Mouse (Mus musculus): ENCODE results near the gene Ccdc58. TPM values are rescaled to one million over a fixed set of nuclear protein-coding genes. Genes with fewer than 3 reads are reported as not detected.
"Not testable (repeated sequence)": the region's sequence is repeated elsewhere in the genome, so short reads cannot be mapped to it uniquely, and the experiment has no call there.

The Ccdc58 gene
- 10 to 100 TPM; 29.0 to 29.1 TPM for total RNA-seq (2021)

DNA sequence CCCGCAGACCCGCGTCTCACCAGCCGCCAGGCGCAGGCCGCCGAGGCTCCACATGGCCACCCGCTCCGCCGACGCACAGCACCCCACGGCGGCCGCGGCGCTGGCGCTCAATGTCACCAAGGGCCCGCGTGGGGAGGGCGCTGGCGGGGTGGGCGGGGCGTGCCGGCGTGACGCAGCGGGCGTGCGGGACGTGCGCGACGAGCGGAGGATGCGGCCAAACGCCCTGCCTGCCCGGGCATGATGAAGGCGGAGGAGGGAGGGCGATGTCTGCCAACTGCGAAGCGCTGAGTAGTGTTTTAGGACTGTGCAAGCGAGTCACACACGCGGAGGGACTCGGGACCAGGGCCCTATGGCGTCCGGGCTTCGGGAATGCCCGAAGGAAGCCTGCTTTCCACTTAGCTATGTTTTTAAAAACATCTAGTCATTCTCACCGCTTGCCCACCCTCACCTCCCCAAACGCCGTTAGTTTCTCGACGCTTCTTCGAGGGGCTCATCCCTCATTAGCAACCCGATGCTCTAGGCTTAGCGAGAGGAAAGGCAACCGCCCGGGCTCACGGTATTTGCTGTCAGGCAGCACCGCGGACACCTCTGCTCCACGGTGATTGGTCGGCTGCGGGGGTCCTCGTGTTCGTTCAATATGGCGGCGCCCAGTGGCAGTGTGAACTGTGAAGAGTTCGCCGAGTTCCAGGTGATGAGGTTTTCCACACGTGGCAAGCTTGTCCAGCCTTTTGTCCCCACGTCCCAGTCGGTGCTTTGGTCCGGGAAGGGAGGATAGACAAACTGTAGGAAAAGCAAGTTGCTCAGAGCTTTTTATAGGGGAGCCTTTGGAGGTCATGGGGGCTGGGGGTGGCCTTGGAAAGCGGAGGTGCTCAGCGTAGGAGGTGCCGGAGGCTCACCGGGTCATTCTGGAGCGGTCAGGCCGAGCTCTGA is at the start of gene Ccdc58, which contains the start of gene Fam162a:
TSS of gene Ccdc58 (plus strand) at position 236 of the 930 bp plus-strand sequence.
TSS of gene Fam162a (minus strand) at position 145 of the 930 bp plus-strand sequence.
- DNase-seq: peak; percentile 92 to 94
- intact Hi-C loops (cut with DNase I): loop anchor here (1.0 to 10.0 kb wide), 4 partner anchors 30 to 753 kb away; partner anchors contain the start of genes Iqcb1, Parp14 and Wdr5b

DNA sequence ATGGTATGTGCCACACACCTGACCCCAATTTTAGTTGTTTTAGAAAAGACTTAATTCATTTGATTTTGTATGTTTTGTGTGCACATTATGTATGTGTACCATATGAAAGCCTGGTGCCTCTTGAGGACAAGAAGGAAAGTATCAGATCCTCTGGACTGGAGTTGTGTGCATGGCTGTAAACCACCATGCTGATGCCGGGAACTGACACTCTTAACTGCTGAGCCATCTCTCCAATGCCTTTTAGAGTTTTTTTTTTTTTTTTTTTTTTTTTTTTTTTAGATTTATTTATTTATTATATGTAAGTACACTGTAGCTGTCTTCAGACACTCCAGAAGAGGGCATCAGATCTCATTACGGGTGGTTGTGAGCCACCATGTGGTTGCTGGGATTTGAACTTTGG is 43.4 kb upstream of the Ccdc58 start:
- intact Hi-C loops (cut with DNase I): not testable (repeated sequence)

DNA sequence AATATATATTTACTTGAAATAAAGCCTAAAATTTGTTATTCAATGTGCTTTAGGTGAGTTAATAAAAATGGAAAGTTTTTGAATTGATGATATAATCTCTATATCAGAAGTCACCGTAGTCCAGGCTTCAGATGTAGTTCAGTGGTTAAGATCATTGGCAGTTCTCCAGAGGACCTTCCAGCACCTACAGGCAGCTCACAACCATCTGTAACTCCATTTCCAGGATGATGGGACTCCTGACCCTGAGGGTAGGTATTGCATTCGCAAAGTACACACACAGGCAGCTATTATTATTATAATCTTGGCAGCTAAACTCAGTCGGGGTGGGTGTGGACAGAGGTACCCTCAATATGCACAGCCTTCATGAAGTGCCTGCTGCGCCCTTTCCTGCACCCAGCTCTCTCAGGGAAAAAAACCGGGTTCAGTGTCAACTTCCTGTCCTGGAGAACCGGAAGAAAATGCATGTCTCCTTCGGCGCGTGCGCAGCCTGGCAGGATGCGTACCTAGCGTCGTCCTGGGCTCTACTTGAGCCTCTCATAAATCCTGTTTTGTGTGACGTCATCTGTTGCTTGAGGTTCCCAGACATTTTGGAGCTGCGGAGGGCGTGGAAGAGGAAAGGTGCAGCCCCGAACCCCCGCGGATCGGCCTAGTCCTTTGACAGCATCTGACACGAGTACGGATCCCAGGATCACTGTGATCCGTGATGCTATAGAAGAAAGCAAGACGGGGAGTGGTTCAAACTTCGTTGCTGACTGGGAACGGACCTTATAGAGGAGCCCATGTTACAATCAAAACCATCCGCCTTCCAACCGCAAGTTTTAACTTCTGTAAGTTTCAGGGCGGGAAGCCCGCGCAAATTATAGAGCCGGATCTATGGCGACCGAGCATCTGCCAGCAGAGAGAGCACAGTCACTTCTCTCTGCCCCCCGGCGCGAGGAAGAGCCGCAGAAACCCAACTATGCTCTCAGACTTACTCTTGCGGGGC is 30.6 kb upstream of the Ccdc58 start, which contains the start of gene Wdr5b:
TSS of gene Wdr5b (plus strand) at position 551 of the 985 bp plus-strand sequence.
- intact Hi-C loops (cut with DNase I): loop anchor here (1.0 kb wide), 1 partner anchor 30 kb away; the partner anchor contains the start of genes Ccdc58 and Fam162a

More for the DNA sequence above, 43.4 kb upstream of the Ccdc58 start:
- DNase-seq: not testable (repeated sequence)

DNA sequence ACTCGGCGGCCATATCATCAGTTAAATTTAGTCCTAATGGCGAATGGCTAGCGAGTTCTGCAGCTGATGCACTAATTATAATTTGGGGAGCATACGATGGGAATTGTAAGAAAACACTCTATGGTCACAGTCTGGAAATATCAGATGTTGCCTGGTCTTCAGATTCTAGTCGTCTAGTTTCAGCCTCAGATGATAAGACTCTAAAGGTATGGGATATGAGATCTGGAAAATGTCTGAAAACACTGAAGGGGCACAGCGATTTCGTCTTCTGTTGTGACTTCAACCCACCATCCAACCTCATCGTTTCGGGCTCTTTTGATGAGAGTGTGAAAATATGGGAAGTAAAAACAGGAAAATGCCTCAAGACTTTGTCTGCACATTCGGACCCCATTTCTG is 29.9 kb upstream of the Ccdc58 start:
- intact Hi-C loops (cut with DNase I): loop anchor here (1.0 kb wide), 1 partner anchor 30 kb away; the partner anchor contains the start of genes Ccdc58 and Fam162a
- DNase-seq: no peak

More for the DNA sequence above, 30.6 kb upstream of the Ccdc58 start, which contains the start of gene Wdr5b:
- peak; percentile 82 to 87 for DNase-seq

DNA sequence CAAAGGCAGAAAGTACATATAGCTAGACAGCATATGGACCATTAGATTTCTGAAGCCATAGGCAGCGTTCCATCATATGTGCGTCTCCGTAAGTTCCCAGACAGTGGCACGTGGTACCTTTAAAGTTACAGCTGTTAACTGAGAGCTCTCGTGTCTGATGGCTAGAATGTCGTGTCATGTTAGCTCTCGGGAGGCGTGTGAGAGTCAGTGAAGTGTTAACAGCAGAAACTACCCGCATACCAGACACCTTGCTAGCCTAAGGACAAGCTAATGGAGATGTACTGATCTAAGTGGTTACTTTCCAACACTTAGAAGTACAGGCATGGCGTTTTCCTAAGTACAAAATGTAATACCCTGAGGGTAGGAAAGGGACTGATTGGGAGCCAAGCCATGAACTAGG is 28.4 kb upstream of the Ccdc58 start:
- intact Hi-C loops (cut with DNase I): no loop called here
- no peak for DNase-seq

DNA sequence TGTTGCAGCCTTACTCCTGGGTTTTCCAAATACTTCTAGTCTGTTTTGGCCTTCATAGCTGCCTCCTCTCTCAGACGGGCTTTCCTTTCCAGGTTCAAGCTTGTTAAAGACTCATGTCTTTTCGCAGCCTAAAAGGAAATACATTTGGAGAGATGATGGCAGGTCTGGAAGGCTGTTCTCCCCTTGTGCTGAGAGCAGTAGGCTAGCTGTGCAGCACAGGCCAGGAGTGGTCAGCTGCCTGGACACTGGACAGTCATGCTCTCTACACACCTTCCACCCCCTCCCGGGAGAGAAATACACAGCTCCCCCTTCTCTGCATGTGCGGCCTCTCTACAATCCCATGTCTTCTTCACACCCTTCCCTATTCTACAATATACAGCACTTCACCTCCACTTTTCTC is 27.5 kb upstream of the Ccdc58 start:
- intact Hi-C loops (cut with DNase I): no loop called here
- no peak for DNase-seq

DNA sequence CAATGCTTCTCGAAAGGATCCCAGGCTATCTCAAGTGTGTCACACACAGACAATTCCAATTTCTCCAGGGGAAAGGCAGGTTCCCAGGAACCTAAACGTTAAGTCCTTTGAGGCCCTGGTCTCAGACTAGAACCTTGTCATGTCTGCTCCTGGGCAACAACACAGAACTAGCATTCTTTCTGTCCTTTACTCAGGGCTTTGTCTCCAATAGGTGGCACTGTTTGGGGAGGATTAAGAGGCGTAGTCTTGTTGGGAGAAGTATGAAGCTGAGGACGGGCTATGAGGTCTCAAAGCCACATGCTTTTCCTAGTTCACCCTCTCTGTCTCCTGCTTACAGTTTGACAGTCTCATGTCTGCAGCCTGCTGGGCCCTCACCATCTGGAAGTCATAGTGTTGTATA is 23.9 kb upstream of the Ccdc58 start:
- intact Hi-C loops (cut with DNase I): no loop called here
- DNase-seq: no peak

DNA sequence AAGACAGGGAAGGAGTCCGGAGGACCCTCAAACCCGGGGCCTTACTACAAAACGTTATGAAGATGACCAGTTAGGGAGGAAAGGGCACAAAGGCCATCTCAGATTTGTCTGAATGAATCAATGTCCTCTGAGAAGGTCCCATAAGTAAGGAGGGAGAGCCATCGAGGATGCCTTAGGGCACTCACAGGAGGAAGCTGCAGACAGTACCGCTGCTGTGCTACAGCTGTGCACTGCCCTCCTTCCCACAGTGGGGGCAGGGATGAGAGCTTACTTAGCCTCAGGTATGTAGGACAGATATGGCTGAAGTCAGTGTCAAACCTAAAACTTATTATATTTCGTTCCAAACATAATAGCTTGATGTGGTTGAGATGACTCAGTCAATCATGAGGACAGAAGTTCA is 20.0 kb upstream of the Ccdc58 start:
- intact Hi-C loops (cut with DNase I): no loop called here
- no peak for DNase-seq

DNA sequence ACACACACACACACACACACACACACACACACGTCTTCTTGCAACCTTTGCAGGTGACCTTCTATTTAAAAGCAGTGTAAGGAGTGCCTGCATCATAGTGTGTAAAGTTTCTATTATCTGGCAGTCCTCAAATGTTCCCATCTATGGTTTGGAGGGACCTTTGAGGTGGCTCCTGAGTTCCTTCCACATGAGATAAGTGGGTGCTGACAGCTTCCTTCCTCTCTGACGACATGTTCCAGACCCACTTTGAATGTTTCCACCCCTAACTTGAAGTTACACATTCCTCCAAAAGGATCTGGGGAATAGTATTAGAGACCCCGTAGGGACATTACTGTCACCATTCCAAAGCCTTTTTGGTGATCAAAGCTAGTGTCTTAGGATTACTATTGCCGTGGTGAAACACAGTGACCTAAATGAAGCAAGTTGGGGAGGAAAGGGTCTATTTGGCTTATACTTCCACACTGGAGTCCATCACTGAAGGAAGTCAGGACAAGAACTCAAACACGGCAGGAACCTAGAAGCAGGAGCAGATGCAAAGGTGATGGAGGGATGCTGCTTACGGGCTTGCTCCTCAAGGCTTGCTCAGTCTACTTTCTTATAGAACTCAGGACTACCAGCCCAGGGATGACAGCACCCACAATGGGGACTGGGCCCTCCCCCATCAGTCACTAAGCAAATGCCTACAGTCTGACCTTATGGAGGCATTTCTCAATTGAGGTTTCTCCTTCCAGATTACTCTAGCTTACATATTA is 17.8 kb upstream of the Ccdc58 start:
- intact Hi-C loops (cut with DNase I): no loop called here
- DNase-seq: peak in 1 of 2 experiments; percentile 23

DNA sequence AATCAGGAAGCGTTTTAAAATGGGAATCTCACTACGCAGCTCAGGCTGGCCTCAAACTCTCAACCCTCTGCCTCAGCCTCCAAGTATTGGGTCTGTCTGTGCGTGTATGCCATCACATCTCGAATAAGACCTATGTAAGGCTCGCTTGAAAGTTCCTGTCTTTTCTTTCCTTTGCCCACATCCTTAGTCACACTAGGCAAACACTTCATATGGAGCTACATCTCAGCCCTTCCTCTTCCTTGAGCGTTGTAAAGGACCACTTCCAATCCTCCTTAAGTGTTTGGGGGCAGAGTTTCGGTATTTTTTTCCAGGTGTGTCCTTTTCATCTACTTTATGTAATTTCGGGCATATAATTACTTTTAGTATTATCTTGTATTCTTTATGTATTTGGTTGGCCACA is 16.6 kb upstream of the Ccdc58 start:
- no peak for DNase-seq
- intact Hi-C loops (cut with DNase I): no loop called here

DNA sequence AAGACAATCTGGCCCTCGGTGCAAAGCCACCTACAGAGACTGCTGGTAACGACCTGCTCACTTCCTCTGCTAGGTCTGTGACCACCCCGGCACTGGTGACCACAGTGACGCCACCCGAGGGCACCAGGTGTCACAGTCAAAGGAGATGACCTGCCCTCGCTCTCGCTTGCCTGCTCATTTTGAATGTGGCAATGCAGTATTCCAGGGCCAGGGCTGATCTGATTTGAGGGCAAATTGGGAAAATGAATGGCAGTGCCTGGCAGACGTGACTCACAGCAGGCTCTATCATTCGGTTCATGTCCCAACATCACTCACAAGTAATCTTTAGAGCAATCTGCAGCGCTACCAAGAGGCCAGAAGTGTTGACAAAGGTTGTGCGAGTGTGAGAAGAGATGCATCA is 15.1 kb upstream of the Ccdc58 start:
- intact Hi-C loops (cut with DNase I): no loop called here
- no peak for DNase-seq

DNA sequence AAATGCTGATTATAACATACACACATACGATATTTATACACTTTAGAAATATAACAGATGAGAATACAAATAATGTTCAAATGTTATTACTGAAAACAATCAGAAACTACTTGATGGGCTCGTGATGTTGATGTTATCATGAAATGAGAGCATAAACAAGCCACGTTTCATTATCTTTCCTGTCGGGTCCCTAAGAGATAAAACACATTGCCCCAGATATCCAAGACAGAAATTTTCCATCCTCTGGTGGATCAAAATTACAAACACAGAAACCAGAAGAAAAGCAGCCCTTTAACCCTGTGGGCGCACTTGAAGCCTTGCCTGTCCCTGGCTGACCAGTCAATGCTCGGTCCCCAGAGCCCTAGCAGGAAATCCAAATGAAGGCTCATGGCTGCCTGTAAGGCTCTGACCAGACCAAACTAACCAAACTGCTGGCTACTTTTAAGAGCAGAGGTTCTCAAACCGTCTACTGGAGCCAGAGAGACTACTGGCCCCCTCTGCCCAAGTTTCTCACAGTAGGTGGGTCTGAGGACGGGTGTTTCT is 13.5 kb upstream of the Ccdc58 start:
- intact Hi-C loops (cut with DNase I): no loop called here
- peak in 1 of 2 experiments; percentile 24 for DNase-seq

DNA sequence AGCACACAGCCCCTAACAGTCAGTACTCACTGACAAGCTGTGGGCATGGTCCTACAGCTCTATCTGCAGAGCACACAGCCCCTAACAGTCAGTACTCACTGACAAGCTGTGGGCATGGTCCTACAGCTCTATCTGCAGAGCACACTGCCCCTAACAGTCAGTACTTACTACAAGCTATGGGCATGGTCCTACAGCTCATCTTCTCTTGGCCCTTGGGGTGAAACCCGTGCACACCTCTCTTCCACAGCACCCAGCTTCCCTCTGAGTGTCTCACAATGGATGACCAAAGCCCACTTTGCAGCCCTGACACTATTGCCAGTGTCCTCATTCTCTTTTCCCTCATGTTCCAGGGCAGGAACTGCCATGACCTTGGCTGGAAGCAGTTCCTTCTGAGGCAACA is 9.0 kb upstream of the Ccdc58 start:
- intact Hi-C loops (cut with DNase I); DNase-seq: not testable (repeated sequence)

DNA sequence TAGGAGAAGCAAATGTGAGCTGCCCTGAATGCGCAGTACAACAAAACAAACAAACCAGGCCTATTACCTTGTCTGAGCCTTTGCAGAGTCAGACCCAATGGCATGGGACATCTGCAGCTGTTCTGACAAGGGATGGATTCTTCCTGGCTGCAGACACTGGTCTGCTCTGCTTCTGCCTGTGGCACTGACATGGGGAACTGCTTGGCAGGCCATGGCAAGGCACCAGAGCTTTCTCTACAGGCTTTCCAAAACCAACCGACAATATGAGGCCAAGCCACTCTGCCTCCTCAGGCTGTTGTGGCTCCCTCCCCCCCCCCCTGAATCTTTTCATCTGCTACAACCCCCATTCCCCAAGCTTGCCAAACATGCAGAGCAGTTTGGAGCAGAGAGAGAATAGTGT is 8.2 kb upstream of the Ccdc58 start:
- DNase-seq: no peak
- intact Hi-C loops (cut with DNase I): no loop called here

DNA sequence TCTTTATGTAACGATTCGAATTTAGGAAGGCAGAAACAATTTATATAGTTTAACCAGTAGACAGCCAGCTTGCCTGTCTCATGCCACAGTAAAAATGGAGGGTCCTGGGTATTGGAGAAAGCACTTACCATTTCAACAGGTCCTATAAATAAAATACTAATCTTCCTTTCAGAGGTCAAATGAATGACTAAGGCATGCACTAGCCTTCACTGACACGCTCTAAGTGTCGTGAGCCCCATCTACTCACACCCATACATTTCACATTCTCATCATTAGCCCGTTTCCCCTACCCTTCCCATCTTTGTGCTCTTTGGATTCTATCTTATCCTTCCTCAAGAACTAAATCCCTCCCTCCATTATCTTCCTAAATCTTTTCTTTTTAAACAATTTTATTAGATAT is 6.6 kb upstream of the Ccdc58 start:
- DNase-seq: no peak
- intact Hi-C loops (cut with DNase I): no loop called here

DNA sequence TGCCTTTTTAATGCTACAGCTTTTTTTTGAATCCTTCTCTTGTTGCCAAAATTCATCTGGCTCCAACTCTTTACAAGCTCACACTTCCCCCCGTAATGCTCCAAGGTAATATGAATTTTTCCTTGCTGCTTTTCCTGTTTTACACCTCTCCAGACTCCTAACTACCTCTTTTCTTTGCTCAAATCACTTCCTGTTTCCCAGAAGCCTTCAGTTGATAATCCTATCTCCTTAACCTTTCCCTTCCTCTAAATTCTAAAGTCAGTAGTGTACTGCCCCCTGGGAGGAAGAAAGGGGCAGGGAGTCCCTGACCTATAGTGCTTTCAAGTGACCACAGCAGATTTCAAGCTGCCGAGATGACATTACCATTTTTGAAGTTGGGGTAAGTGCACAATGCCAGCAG is 3.8 kb upstream of the Ccdc58 start:
- intact Hi-C loops (cut with DNase I): no loop called here
- DNase-seq: no peak

DNA sequence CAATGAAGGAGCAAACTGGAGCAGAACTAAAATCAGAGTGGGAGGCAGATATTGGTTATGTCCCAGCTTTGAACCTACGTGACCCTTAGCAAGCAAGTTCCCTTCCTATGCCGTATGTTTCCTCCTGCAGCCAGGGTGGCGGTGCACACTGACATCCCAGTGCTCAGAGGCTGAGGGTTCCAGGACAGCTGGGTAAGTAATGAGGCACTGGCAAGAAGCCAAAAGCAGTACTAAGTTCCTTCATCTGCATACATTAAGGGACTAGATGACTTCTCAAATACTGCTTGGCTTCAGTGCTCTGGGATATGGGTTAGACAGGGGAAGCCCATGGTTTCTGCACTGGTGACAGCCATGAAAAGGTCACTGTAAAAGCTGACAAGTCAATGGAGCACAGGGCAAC is 3.1 kb upstream of the Ccdc58 start:
- intact Hi-C loops (cut with DNase I): no loop called here
- no peak for DNase-seq

DNA sequence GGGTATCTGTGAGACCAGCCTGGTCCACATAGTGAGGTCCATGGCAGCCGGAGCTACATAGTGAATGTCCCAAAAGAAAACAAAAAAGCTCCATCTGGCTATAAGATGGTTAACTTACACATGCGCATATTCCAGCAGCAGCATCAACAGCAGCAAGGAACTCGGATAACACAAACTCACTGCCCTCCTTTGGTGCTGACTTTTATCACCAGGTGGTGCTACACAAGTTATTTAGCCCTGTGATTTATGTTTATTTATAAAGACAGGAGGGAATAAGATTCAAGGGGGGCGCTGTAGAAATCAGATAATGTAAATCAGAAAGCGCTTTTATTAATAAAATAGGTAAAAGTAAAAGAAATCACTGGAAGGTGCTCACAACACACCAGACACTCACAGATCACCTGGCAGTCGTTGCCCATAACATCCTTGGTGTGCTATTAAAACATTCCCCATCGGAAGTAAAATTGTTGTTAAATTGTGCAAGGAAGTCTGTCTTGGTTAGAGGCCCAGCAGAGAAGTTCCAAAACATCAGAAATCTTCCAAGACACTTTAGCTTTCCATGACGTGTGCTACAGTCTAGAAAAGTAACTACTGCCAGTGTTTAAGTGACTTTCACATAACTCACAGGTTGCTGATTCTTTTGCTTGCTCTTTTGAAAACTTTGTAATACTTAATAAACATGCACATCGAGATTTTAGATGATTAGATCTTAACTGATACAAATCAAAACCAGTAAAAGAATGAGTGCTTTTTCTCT is 1.5 kb upstream of the Ccdc58 start:
- intact Hi-C loops (cut with DNase I): loop anchor here (5.0 to 10.0 kb wide), 3 partner anchors 88 to 755 kb away; partner anchors contain the start of genes Iqcb1 and Parp14
- no peak for DNase-seq

DNA sequence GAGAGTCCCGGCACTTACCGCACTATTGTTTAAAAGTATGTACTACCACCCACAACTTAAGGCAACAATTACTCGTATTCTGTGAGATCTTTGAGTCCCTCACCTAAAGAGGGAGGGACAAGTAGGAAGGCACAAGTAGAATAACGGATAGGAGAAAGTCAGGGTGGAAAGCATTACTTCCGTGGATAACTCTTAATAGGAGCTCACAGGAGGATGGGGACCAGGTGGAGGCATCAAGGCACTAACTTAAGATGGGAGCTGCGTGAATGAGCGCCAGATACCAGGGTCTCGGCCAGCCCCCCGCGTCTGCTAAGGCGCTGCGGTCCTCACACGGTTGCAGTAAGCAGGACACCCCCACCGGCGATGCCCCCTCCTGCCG is 425 bp upstream of the Ccdc58 start:
- no peak for DNase-seq
- intact Hi-C loops (cut with DNase I): loop anchor here (1.0 to 10.0 kb wide), 4 partner anchors 30 to 754 kb away; partner anchors contain the start of genes Iqcb1, Parp14 and Wdr5b

All from heart, postnatal 36 days (tissue).